Mouse (Mus musculus): ENCODE results near the gene Sh2d4b. TPM values are rescaled to one million over a fixed set of nuclear protein-coding genes. Genes with fewer than 3 reads are reported as not detected.

The Sh2d4b gene
- polyA plus RNA-seq (2017; shearing (Covaris generic)): 0.62 TPM

DNA sequence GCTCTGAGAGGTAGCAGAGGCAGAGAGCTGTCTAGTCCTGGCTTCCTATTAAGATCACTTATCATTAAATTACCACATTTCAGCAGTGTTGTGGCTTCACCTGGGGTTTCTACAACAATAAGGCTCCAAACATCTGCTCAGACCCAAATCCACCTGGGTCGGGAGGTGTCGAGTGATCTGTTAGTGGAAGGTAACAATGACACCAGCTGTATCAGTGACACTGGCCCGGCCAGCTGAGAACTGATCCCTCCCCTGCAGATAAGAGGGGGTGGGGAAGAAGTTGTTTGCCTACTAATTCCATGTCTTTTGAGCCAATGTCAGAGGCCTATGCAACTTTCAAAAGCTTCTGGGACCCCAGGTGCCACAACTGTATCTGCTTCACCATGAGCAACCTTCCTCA, at the start of gene Sh2d4b:
Gene Sh2d4b (minus strand): TSS at position 71 of the 400 bp plus-strand sequence.

Other genes with a start within 250 kb of the Sh2d4b start
- gene Tspan14, start 73.5 kb upstream of the Sh2d4b start, polyA plus RNA-seq (2017; shearing (Covaris generic)): 138 TPM
- 10.9 TPM for gene Fam213a, start 120.5 kb upstream of the Sh2d4b start, polyA plus RNA-seq (2017; shearing (Covaris generic))
- gene Dydc2, start 175.9 kb upstream of the Sh2d4b start, polyA plus RNA-seq (2017; shearing (Covaris generic)): not detected
- not detected for gene Dydc1, start 179.6 kb upstream of the Sh2d4b start, polyA plus RNA-seq (2017; shearing (Covaris generic))
- gene Mat1a, start 211.8 kb upstream of the Sh2d4b start, polyA plus RNA-seq (2017; shearing (Covaris generic)): not detected
- not detected for gene Sftpa1, start 238.5 kb upstream of the Sh2d4b start, polyA plus RNA-seq (2017; shearing (Covaris generic))

Measured in naive thymus-derived CD4-positive, alpha-beta T cell, adult 5 months (primary cell).